In the genomic region with DNA sequence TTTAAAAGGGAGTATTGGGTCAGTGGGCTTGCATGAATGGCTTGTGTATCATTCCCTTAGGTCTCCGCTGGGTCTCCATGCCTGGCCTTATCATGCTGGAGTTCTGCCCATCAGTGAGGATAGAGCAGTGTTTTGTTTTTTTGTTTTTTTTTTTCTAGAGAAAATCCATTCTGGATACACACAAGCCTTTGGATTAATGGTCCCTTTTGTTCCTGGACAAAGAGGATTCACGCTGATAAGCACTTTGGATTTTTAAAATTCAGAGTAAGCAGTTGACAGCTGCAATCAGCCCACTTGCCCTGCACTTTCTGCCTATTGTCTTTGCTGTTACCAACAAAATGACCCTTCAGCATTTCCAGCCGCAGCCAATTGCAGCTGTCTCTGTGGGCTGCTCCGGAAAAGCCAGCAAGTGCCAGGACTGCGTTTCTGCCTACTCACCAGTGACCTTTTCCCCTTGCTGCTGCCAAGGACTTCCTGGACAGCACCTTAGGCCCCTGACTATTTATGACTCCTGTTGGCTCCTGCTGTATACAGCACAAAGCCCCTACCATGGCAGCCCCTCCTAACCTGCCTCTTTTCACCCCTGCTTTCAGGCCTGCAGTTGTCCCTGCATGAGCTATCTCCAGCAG, we compare ENCODE assay signal across 8 mouse cellular contexts.
DNase-seq lines count a peak whose midpoint lies in the region; ATAC-seq and TF ChIP-seq lines count a peak whose summit lies in the region.

No protein-coding gene starts in this region.

- no peak overlapping the region for H3K9ac ChIP-seq in embryonic facial prominence, embryonic 12.5 days

- no peaks in the 10 kb centered on the region for H3K36me3 ChIP-seq in embryonic facial prominence, embryonic 12.5 days

- H3K9me3 ChIP-seq in embryonic facial prominence, embryonic 12.5 days, result no peaks in the 10 kb centered on the region

- DNase-seq in lung, adult 18-20 months, result peak; percentile 15 to 25
- no peak for DNase-seq in lung, adult 2 months
- peak; percentile 58 to 64 for DNase-seq in heart, postnatal 10 days
- DNase-seq in cerebellum, postnatal 25 days, result no peak

- no peak overlapping the region for H3K4me3 ChIP-seq in lung, adult 2 months (replicated peaks; ENCODE audit: extremely low read depth, low read depth, low read length)
- no peak overlapping the region for H3K4me3 ChIP-seq in embryonic facial prominence, embryonic 12.5 days

- H3K27ac ChIP-seq in embryonic facial prominence, embryonic 12.5 days, result peak overlapping the region; percentile 54; the same call in 1 of the 2 replicates

- no peak overlapping the region for H3K4me2 ChIP-seq in embryonic facial prominence, embryonic 12.5 days (replicated peaks)

- no peaks in the 10 kb centered on the region; the same call in 1 of the 2 replicates for H3K4me1 ChIP-seq in lung, adult 2 months (ENCODE audit: control insufficient read depth, insufficient read depth, low read length)
- peaks cover 12% of the 10 kb centered on the region for H3K4me1 ChIP-seq in embryonic facial prominence, embryonic 12.5 days

- no peak for ATAC-seq in embryonic facial prominence, embryonic 12.5 days (ENCODE audit: insufficient number of reproducible peaks, insufficient read depth, low FRiP score, low TSS enrichment)
- peak; percentile 27; the same call in 1 of the 2 replicates for ATAC-seq in megakaryocyte progenitor cell, adult 5-6 weeks (replicated peaks; ENCODE audit: poor library complexity)
- no peak for ATAC-seq in erythroid progenitor cell, adult 5-6 weeks (replicated peaks; ENCODE audit: low FRiP score, poor library complexity, severe bottlenecking)
- ATAC-seq in inflammation-experienced regulatory T-cells, adult 6 months, result no peak

- no peak for TF ChIP-seq CTCF in lung, adult 2 months (IDR thresholded peaks at IDR 0.05; ENCODE audit: insufficient read depth, low read length)

- no peak for TF ChIP-seq POLR2A in lung, adult 2 months (IDR thresholded peaks at IDR 0.05; ENCODE audit: borderline replicate concordance, extremely low read depth, low read depth, low read length)

- WGBS in lung, adult 2 months, result 30% methylated on average over 5 of the region's 5 CpGs
- 32% methylated on average over 5 of the region's 5 CpGs for WGBS in embryonic facial prominence, embryonic 12.5 days

- H3K27me3 ChIP-seq in embryonic facial prominence, embryonic 12.5 days, result no peaks in the 10 kb centered on the region

- intact Hi-C loops in heart, postnatal 10 days (cut with DNase I), result no loop called here

Comparison
In these comparisons a context has a peak if more than half of its experiments do, and no peak if none do; other contexts are left out.
1. DNase-seq: peak in lung, adult 18-20 months (2 of 2) and heart, postnatal 10 days (2 of 2); none in lung, adult 2 months (single experiment) and cerebellum, postnatal 25 days (0 of 2).